Mouse (Mus musculus) induced T-regulatory cell, adult 2 months (primary cell): ENCODE measurements around the gene Gm15023.
"Not testable (repeated sequence)": the region's sequence is repeated elsewhere in the genome, so short reads cannot be mapped to it uniquely, and the experiment has no call there.

Source experiments
- DNase-seq: peaks from one replicate; pipeline ENCODE4 v3.0.0-alpha.2; 2012; ENCODE audit warnings: low read depth

Gm15023 gene

DNA sequence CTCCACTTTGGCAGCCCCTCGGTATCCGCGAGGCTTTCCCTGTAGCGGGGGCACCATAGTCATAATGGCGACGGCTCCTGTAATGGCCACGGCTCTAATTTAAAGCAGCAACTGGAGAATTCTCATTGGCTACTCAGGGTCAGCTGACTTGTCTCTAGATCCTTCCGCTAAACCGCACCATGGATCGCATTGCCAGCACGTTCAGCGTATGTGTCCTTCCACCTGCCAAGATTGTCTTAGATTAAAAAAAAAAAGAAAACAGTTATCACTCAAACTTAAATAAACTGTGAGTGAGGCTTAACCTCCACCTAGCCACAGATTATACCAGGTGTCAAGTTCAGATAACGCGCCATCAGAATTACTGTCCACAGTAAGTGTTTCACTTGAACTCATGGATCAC lies at the start of gene Gm15023:
Gene Gm15023 (minus strand): TSS at position 101 of the 400 bp plus-strand sequence.
- not testable (repeated sequence) for DNase-seq

- no peak for DNase-seq
Observed at GRCm38 (mm10) chrX:135210436-135211221, 33.2 kb upstream of the Gm15023 start, which contains the start of gene Tceal6. Gene Tceal6, minus strand, starts transcription at chrX:135210687.

DNA sequence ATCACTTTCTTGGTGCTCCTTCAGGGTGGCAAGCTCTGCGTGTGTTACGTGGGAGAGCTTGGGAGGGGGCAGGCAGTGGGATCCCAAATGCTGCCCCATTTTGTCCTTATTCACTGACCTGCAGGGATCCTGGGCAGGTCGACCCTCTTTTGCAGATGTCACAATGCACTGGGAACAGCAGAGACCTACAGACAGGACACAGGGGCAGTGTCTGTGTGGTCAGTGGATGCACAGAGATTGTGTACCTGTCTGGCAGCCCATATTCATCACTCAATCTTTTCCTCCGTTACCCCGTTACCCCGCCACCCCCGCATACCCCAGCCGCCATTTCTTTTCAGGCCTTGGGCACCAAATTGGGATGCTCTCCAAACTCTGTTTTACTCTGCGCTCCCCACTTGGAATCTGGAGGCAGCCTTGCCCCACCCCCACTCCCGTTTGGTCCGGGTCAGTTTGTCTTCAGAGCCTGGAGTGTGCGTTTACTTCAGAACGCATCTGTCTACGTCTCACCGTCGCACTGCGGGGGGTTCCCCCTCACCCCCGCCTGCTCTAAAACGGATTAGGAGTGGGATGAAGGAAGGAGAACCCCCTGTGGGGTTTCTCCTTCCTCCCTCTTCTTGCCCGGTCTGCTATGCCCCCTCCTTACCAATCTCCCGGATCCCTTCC lies 32.5 kb upstream of the Gm15023 start:
- not testable (repeated sequence) for DNase-seq

DNA sequence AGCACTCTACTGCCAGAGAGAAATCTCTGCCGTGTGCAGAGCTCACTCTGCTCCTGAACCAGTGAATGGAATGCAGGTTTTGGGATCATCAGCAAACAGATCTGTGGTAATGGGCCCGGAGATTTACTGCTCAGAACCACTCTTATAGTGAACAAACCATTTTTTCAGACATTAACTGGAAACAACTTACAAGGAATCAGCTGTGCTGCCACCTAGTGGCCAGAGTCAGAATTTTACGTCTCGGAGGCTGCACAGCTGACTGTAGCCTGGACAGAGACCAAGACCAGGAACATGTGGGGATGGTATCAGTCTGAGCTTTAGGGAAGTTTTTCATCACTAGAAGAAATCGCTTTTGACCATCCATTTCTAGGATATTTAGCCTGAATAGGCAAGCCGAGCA lies 12.5 kb upstream of the Gm15023 start:
- DNase-seq = not testable (repeated sequence)

- not testable (repeated sequence) for DNase-seq
Observed at GRCm38 (mm10) chrX:135188661-135189060, 11.2 kb upstream of the Gm15023 start.
